ENCODE assay signal across 46 mouse cellular contexts in genomic region chr2:51641635-51642034, GRCm38 (mm10). TPM values are rescaled to one million over a fixed set of nuclear protein-coding genes. Genes with fewer than 3 reads are reported as not detected.
"Had no signal": no experiment of that assay in that cellular context is flagged by ENCODE, and none has a peak within 500 bp of the region (broad histone marks: within the 10 kb centered on the region; RNA-seq: fewer than 3 reads in every experiment).

No protein-coding gene starts in this region.

- H3K4me3 ChIP-seq: limb, embryonic 10.5 days; limb, embryonic 12.5 days; limb, embryonic 13.5 days; limb, embryonic 15.5 days; liver, embryonic 12.5 days; liver, embryonic 13.5 days; liver, embryonic 15.5 days; lung, embryonic 15.5 days; megakaryocyte, embryonic 14.5 days; midbrain, embryonic 10.5 days; midbrain, embryonic 12.5 days; midbrain, embryonic 13.5 days; midbrain, embryonic 15.5 days; myocyte; neural tube, embryonic 12.5 days had no signal

- H3K9me3 ChIP-seq: limb, embryonic 10.5 days; limb, embryonic 12.5 days; limb, embryonic 13.5 days; limb, embryonic 15.5 days; liver, embryonic 12.5 days; liver, embryonic 13.5 days; liver, embryonic 15.5 days; lung, embryonic 15.5 days; megakaryocyte, embryonic 14.5 days; midbrain, embryonic 10.5 days; midbrain, embryonic 12.5 days; midbrain, embryonic 13.5 days; midbrain, embryonic 15.5 days; neural tube, embryonic 12.5 days had no signal

- DNase-seq: left cerebral cortex, postnatal 4 days; liver; liver, embryonic 13.5 days; liver, postnatal 0 days; lung, adult 18-20 months; lung, adult 2 months; lung, embryonic 14.5 days; lung, postnatal 10 days; lung, postnatal 14 days; lung, postnatal 36 days; lung, postnatal 4 days; midbrain, embryonic 14.5 days had no signal

- H3K4me1 ChIP-seq: liver, embryonic 12.5 days; liver, embryonic 13.5 days; liver, embryonic 15.5 days; megakaryocyte, embryonic 14.5 days; midbrain, embryonic 12.5 days; midbrain, embryonic 13.5 days; midbrain, embryonic 15.5 days; neural tube, embryonic 12.5 days had no signal

- H3K27me3 ChIP-seq: limb, embryonic 12.5 days; limb, embryonic 13.5 days; limb, embryonic 15.5 days; liver, embryonic 12.5 days; liver, embryonic 13.5 days; liver, embryonic 15.5 days; lung, embryonic 15.5 days; megakaryocyte, embryonic 14.5 days; midbrain, embryonic 12.5 days; midbrain, embryonic 13.5 days; midbrain, embryonic 15.5 days; neural tube, embryonic 12.5 days had no signal

- H3K27ac ChIP-seq: limb, embryonic 10.5 days; limb, embryonic 12.5 days; limb, embryonic 13.5 days; limb, embryonic 15.5 days; liver, embryonic 12.5 days; liver, embryonic 13.5 days; liver, embryonic 14.5 days; liver, embryonic 15.5 days; lung, embryonic 15.5 days; macrophage; midbrain, embryonic 10.5 days; midbrain, embryonic 12.5 days; midbrain, embryonic 13.5 days; midbrain, embryonic 15.5 days; neural tube, embryonic 12.5 days had no signal

- H3K36me3 ChIP-seq: limb, embryonic 10.5 days; limb, embryonic 12.5 days; limb, embryonic 13.5 days; limb, embryonic 15.5 days; liver, embryonic 12.5 days; liver, embryonic 13.5 days; liver, embryonic 15.5 days; lung, embryonic 15.5 days; midbrain, embryonic 10.5 days; midbrain, embryonic 12.5 days; midbrain, embryonic 13.5 days; midbrain, embryonic 15.5 days; neural tube, embryonic 12.5 days had no signal

- H3K4me2 ChIP-seq: limb, embryonic 12.5 days; limb, embryonic 13.5 days; limb, embryonic 15.5 days; liver, embryonic 11.5 days; liver, embryonic 12.5 days; liver, embryonic 13.5 days; liver, embryonic 15.5 days; lung, embryonic 14.5 days; lung, embryonic 15.5 days; midbrain, embryonic 11.5 days; midbrain, embryonic 12.5 days; midbrain, embryonic 13.5 days; midbrain, embryonic 15.5 days; neural tube, embryonic 12.5 days had no signal

- H3K9ac ChIP-seq: limb, embryonic 12.5 days; limb, embryonic 13.5 days; limb, embryonic 15.5 days; liver, embryonic 12.5 days; liver, embryonic 13.5 days; liver, embryonic 14.5 days; liver, embryonic 15.5 days; liver, postnatal 0 days; lung, embryonic 14.5 days; lung, embryonic 15.5 days; midbrain, embryonic 12.5 days; midbrain, embryonic 13.5 days; midbrain, embryonic 15.5 days; neural tube, embryonic 12.5 days had no signal

- ATAC-seq: liver, embryonic 12.5 days; liver, postnatal 0 days; lung, postnatal 0 days; midbrain, embryonic 13.5 days; midbrain, embryonic 15.5 days; midbrain, embryonic 16.5 days had no signal

RNA-seq across cellular contexts. Expression of gene Tas2r134, which starts 14.3 kb away (rescaled TPM):
- total RNA-seq: left cerebral cortex, postnatal 10 days; left cerebral cortex, postnatal 25 days; left cerebral cortex, postnatal 36 days; left cerebral cortex, postnatal 4 days; liver, adult 2 months; megakaryocyte progenitor cell, adult 5-6 weeks; megakaryocyte, adult 5-6 weeks; megakaryocyte-erythroid progenitor cell, adult 5-6 weeks; midbrain, postnatal 0 days; monocyte, adult 5-6 weeks had no signal
- polyA plus RNA-seq: limb, embryonic 10.5 days; limb, embryonic 11.5 days; limb, embryonic 12.5 days; limb, embryonic 13.5 days; limb, embryonic 14.5 days; limb, embryonic 15.5 days; liver, adult 2 months; liver, embryonic 11.5 days; liver, embryonic 12.5 days; liver, embryonic 13.5 days; liver, embryonic 14.5 days; liver, embryonic 15.5 days; liver, embryonic 16.5 days; liver, postnatal 0 days; lung, adult 2 months; lung, embryonic 14.5 days; lung, embryonic 15.5 days; lung, embryonic 16.5 days; lung, postnatal 0 days; macrophage; midbrain, embryonic 10.5 days; midbrain, embryonic 11.5 days; midbrain, embryonic 12.5 days; midbrain, embryonic 13.5 days; midbrain, embryonic 14.5 days; midbrain, embryonic 15.5 days; midbrain, embryonic 16.5 days; midbrain, postnatal 0 days; myocyte; neural tube, embryonic 11.5 days; neural tube, embryonic 12.5 days had no signal
